Mouse (Mus musculus): ENCODE measurements around the gene Slc44a4. TPM values are rescaled to one million over a fixed set of nuclear protein-coding genes. Genes with fewer than 3 reads are reported as not detected.

The Slc44a4 gene
- total RNA-seq, 2 experiments from 2014 or later = not detected

DNA sequence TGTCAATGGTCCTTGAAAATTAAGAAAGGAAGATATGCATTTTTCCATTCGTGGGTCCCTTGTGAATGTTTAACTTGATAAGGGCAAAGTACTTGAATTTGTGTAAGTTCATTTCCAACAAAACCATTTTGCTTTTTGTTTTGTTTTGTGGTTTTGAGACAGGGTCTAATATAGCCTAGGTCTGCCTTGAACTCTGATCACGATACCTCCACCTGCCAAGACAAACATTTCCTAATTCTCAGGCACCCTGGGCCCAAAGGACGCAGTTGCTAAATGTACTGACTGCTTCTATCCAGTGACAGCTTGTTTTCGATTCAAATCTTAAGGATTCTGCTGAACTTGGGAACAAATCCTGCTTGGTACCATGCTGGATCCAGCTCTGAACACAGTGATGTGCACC lies 65.4 kb downstream of the Slc44a4 start:
- H3K27ac ChIP-seq = no peak overlapping the region
- intact Hi-C loops (cut with DNase I) = loop anchor here (10.0 kb wide), 1 partner anchor 45 kb away; the partner anchor contains the start of gene Neu1
- no peak for DNase-seq
- TF ChIP-seq CTCF (IDR thresholded peaks at IDR 0.05) = no peak
- no peak overlapping the region for H3K4me3 ChIP-seq

Other genes with a start within 250 kb of the Slc44a4 start
- gene Tnxb, start 243.9 kb upstream of the Slc44a4 start, total RNA-seq (2021) = 10 to 100 TPM; 30.7 to 41.6 TPM
- gene C4b, start 170.6 kb upstream of the Slc44a4 start, total RNA-seq (2021) = 1 to 10 TPM; 2.4 to 3.4 TPM
- gene Cyp21a1, start 109.9 kb upstream of the Slc44a4 start, total RNA-seq (2021) = not detected
- gene Stk19, start 77.5 kb upstream of the Slc44a4 start, total RNA-seq (2021) = 1 to 10 TPM; 7.3 to 7.7 TPM
- gene Dxo, start 77.4 kb upstream of the Slc44a4 start, total RNA-seq (2021) = 10 to 100 TPM in 1 of 2 experiments, 1 to 10 TPM in 1; 10.0 to 11.4 TPM
- gene Skiv2l, start 64.3 kb upstream of the Slc44a4 start, total RNA-seq (2021) = 10 to 100 TPM; 19.0 to 24.6 TPM
- gene Nelfe, start 64.1 kb upstream of the Slc44a4 start, total RNA-seq (2021) = 10 to 100 TPM in 1 of 2 experiments, 1 to 10 TPM in 1; 9.4 to 10.8 TPM
- gene Cfb, start 51.9 kb upstream of the Slc44a4 start, total RNA-seq (2021) = 1 to 10 TPM; 1.9 to 2.0 TPM
- 1 to 10 TPM; 5.2 to 8.3 TPM for gene Zbtb12, start 35.0 kb upstream of the Slc44a4 start, total RNA-seq (2021)
- not detected for gene Gm20547, start 32.4 kb upstream of the Slc44a4 start, total RNA-seq (2021)
- gene C2, start 16.2 kb upstream of the Slc44a4 start, total RNA-seq (2021) = 1 to 10 TPM; 1.3 to 3.4 TPM
- gene Ehmt2, start 16.0 kb upstream of the Slc44a4 start, total RNA-seq (2021) = 10 to 100 TPM; 28.0 to 29.6 TPM
- gene Neu1, start 16.8 kb downstream of the Slc44a4 start, total RNA-seq (2021) = 10 to 100 TPM; 10.5 to 12.0 TPM
- gene Hspa1b, start 44.8 kb downstream of the Slc44a4 start, total RNA-seq (2021) = 10 to 100 TPM in 1 of 2 experiments, 1 to 10 TPM in 1; 3.9 to 13.0 TPM
- gene Gm20481, start 55.4 kb downstream of the Slc44a4 start, total RNA-seq (2021) = not detected
- gene Hspa1a, start 57.7 kb downstream of the Slc44a4 start, total RNA-seq (2021) = 10 to 100 TPM in 1 of 2 experiments, 1 to 10 TPM in 1; 6.8 to 14.1 TPM
- gene Hspa1l, start 58.2 kb downstream of the Slc44a4 start, total RNA-seq (2021) = 10 to 100 TPM; 14.9 to 31.2 TPM
- 10 to 100 TPM; 15.2 to 17.0 TPM for gene Lsm2, start 67.4 kb downstream of the Slc44a4 start, total RNA-seq (2021)
- gene Vars, start 86.5 kb downstream of the Slc44a4 start, total RNA-seq (2021) = 10 to 100 TPM; 31.0 to 35.2 TPM
- gene Vwa7, start 102.1 kb downstream of the Slc44a4 start, total RNA-seq (2021) = 10 to 100 TPM in 1 of 2 experiments, 1 to 10 TPM in 1; 7.8 to 14.4 TPM
- gene Sapcd1, start 113.5 kb downstream of the Slc44a4 start, total RNA-seq (2021) = not detected
- gene Msh5, start 132.3 kb downstream of the Slc44a4 start, total RNA-seq (2021) = not detected
- 10 to 100 TPM in 1 of 2 experiments, 1 to 10 TPM in 1; 7.2 to 11.3 TPM for gene Clic1, start 135.5 kb downstream of the Slc44a4 start, total RNA-seq (2021)
- 1 to 10 TPM; 6.9 to 9.3 TPM for gene Ddah2, start 144.6 kb downstream of the Slc44a4 start, total RNA-seq (2021)
- gene Ly6g6c, start 150.9 kb downstream of the Slc44a4 start, total RNA-seq (2021) = not detected
- not detected for gene Mpig6b, start 151.7 kb downstream of the Slc44a4 start, total RNA-seq (2021)
- gene Ly6g6e, start 162.4 kb downstream of the Slc44a4 start, total RNA-seq (2021) = not detected
- gene Ly6g6d, start 163.6 kb downstream of the Slc44a4 start, total RNA-seq (2021) = 1 to 10 TPM in 1 of 2 experiments, under 1 TPM in 1; 0.50 to 1.9 TPM
- gene Ly6g6f, start 171.1 kb downstream of the Slc44a4 start, total RNA-seq (2021) = not detected
- 10 to 100 TPM; 74.2 to 99.7 TPM for gene Abhd16a, start 174.8 kb downstream of the Slc44a4 start, total RNA-seq (2021)
- gene Ly6g5c, start 193.8 kb downstream of the Slc44a4 start, total RNA-seq (2021) = not detected
- under 1 TPM in 1 of 2 experiments, not detected in 1; 0.36 TPM for gene Ly6g5b, start 201.0 kb downstream of the Slc44a4 start, total RNA-seq (2021)
- 1 to 10 TPM; 8.5 to 8.7 TPM for gene Gpank1, start 207.0 kb downstream of the Slc44a4 start, total RNA-seq (2021)
- 100 to 1,000 TPM; 186 to 187 TPM for gene Csnk2b, start 207.6 kb downstream of the Slc44a4 start, total RNA-seq (2021)
- 10 to 100 TPM; 13.6 to 24.6 TPM for gene D17H6S53E, start 211.9 kb downstream of the Slc44a4 start, total RNA-seq (2021)
- gene Apom, start 217.6 kb downstream of the Slc44a4 start, total RNA-seq (2021) = not detected
- 100 to 1,000 TPM; 233 to 244 TPM for gene Bag6, start 220.7 kb downstream of the Slc44a4 start, total RNA-seq (2021)

All from gastrocnemius, adult 2 months (tissue).